Mouse (Mus musculus): ENCODE results near the gene Tep1. TPM values are rescaled to one million over a fixed set of nuclear protein-coding genes. Genes with fewer than 3 reads are reported as not detected.

Gene Tep1
- polyA plus RNA-seq, 1 experiment from 2014 or later: 3.8 TPM

- Histone ChIP-seq H3K36me3 (replicated peaks) (no peaks in the 10 kb centered on the region), H3K27me3 (peaks cover 18% of the 10 kb centered on the region), H3K9ac (no peak overlapping the region), H3K4me1 (replicated peaks) (peaks cover 7% of the 10 kb centered on the region; the same call in 1 of the 2 replicates), H3K4me2 (no peak overlapping the region), H3K27ac (replicated peaks) (no peak overlapping the region), H3K4me3 (replicated peaks) (no peak overlapping the region), H3K9me3 (replicated peaks) (no peaks in the 10 kb centered on the region)
- no peak for ATAC-seq (ENCODE audit: insufficient read depth)
These were observed 25.0 kb upstream of the Tep1 start for GRCm38 (mm10) chr14:50895407-50895806.

GRCm38 (mm10) chr14:50892541-50893459 is 22.4 kb upstream of the Tep1 start:
- ATAC-seq (ENCODE audit: insufficient read depth): no peak
- no peak overlapping the region for H3K27ac ChIP-seq (replicated peaks)
- H3K36me3 ChIP-seq (replicated peaks): no peaks in the 10 kb centered on the region
- H3K9me3 ChIP-seq (replicated peaks): no peaks in the 10 kb centered on the region
- no peak overlapping the region for H3K9ac ChIP-seq
- no peak overlapping the region for H3K4me3 ChIP-seq (replicated peaks)
- peaks cover 18% of the 10 kb centered on the region for H3K27me3 ChIP-seq
- 66% methylated on average over 22 of the region's 22 CpGs for WGBS (ENCODE audit: insufficient replicate concordance)
- peaks cover 7% of the 10 kb centered on the region; the same call in 1 of the 2 replicates for H3K4me1 ChIP-seq (replicated peaks)
- no peak overlapping the region for H3K4me2 ChIP-seq

- WGBS (ENCODE audit: insufficient replicate concordance): 61% methylated on average over 7 of the region's 7 CpGs
- no peak overlapping the region for H3K27ac ChIP-seq (replicated peaks)
- no peak overlapping the region for H3K4me3 ChIP-seq (replicated peaks)
- peaks cover 7% of the 10 kb centered on the region; the same call in 1 of the 2 replicates for H3K4me1 ChIP-seq (replicated peaks)
- H3K4me2 ChIP-seq: no peak overlapping the region
- H3K36me3 ChIP-seq (replicated peaks): no peaks in the 10 kb centered on the region
- H3K9ac ChIP-seq: no peak overlapping the region
- ATAC-seq (ENCODE audit: insufficient read depth): no peak
- H3K27me3 ChIP-seq: peaks cover 14% of the 10 kb centered on the region
- no peaks in the 10 kb centered on the region for H3K9me3 ChIP-seq (replicated peaks)
These were observed 21.7 kb upstream of the Tep1 start for GRCm38 (mm10) chr14:50892091-50892490.

GRCm38 (mm10) chr14:50891621-50892020 is 21.3 kb upstream of the Tep1 start:
- no peaks in the 10 kb centered on the region for H3K9me3 ChIP-seq (replicated peaks)
- H3K4me1 ChIP-seq (replicated peaks): peaks cover 4% of the 10 kb centered on the region; the same call in 1 of the 2 replicates
- no peak overlapping the region for H3K4me3 ChIP-seq (replicated peaks)
- peaks cover 9% of the 10 kb centered on the region for H3K27me3 ChIP-seq
- no peak overlapping the region for H3K9ac ChIP-seq
- H3K27ac ChIP-seq (replicated peaks): no peak overlapping the region
- no peak overlapping the region for H3K4me2 ChIP-seq
- ATAC-seq (ENCODE audit: insufficient read depth): no peak
- WGBS (ENCODE audit: insufficient replicate concordance): 70% methylated on average over 8 of the region's 8 CpGs
- H3K36me3 ChIP-seq (replicated peaks): no peaks in the 10 kb centered on the region

DNA sequence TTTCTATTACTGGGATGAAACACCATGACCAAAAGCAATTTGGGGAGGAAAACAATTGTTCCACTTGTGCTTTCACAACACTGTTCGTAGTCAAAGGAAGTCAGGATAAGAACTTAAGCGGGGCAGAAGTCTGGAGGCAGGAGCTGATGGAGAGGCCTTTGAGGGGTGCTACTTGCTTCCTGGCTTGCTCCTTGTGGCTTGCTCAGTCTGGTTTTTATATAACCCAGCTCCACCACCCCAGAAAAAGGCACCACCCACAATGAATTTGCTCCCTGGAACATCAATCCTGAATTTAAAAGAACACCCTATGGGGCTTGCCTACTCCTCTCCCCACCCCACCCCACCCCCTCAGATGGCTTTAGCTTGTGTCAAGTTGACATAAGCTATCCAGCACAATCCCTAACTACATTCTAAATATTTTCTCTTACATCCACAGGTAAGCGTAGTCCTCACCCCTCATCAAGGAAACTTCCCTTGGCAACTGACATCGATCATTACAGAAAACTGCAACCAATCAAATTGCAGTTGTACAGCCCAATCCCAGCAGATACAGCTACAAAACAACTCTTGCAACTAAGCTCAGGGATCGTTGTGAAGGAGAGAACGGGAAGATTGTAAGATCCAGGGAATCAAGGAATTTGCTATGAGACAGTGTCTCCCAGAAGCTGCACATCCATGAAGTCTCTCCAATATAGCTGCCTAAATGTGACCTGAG is 6.0 kb upstream of the Tep1 start:
- H3K4me2 ChIP-seq: no peak overlapping the region
- no peak for ATAC-seq (ENCODE audit: insufficient read depth)
- 63% methylated on average over 6 of the region's 6 CpGs for WGBS (ENCODE audit: insufficient replicate concordance)
- no peak overlapping the region for H3K27ac ChIP-seq (replicated peaks)
- H3K4me3 ChIP-seq (replicated peaks): no peak overlapping the region
- H3K27me3 ChIP-seq: no peaks in the 10 kb centered on the region
- H3K9me3 ChIP-seq (replicated peaks): no peaks in the 10 kb centered on the region
- H3K9ac ChIP-seq: no peak overlapping the region
- H3K4me1 ChIP-seq (replicated peaks): no peaks in the 10 kb centered on the region
- H3K36me3 ChIP-seq (replicated peaks): no peaks in the 10 kb centered on the region

GRCm38 (mm10) chr14:50875591-50876230 is 5.4 kb upstream of the Tep1 start:
- Histone ChIP-seq H3K4me2 (no peak overlapping the region), H3K27me3 (no peaks in the 10 kb centered on the region), H3K9me3 (replicated peaks) (no peaks in the 10 kb centered on the region), H3K27ac (replicated peaks) (no peak overlapping the region), H3K4me1 (replicated peaks) (peaks cover 5% of the 10 kb centered on the region), H3K9ac (no peak overlapping the region), H3K36me3 (replicated peaks) (no peaks in the 10 kb centered on the region), H3K4me3 (replicated peaks) (no peak overlapping the region)
- ATAC-seq (ENCODE audit: insufficient read depth): no peak
- 56% methylated on average over 6 of the region's 6 CpGs for WGBS (ENCODE audit: insufficient replicate concordance)

- Histone ChIP-seq H3K4me1 (replicated peaks) (peaks cover 10% of the 10 kb centered on the region), H3K4me2 (no peak overlapping the region), H3K4me3 (replicated peaks) (no peak overlapping the region), H3K27ac (replicated peaks) (no peak overlapping the region), H3K27me3 (no peaks in the 10 kb centered on the region), H3K9me3 (replicated peaks) (no peaks in the 10 kb centered on the region), H3K9ac (no peak overlapping the region), H3K36me3 (replicated peaks) (no peaks in the 10 kb centered on the region)
- no peak for ATAC-seq (ENCODE audit: insufficient read depth)
- WGBS (ENCODE audit: insufficient replicate concordance): 69% methylated on average over 3 of the region's 3 CpGs
These were observed 4.8 kb upstream of the Tep1 start for GRCm38 (mm10) chr14:50875175-50875574.

DNA sequence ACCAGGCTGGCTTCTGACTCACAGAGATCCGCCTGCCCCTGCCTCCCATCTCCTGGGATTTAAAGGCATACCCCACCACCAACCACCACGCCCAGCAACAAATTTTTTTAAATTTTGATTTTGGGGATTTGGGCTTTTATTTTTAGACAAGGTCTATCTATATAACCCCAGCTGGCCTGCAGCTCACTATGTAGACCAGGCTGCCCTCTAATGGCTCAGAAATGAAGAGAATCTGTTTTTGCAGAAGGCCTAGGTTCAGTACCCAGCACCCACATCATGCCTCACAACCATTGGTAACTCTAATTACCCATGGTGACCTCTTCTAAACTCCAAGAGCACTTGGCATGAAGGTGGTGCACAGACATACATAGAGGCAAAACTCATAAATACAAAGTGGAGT is 924 bp upstream of the Tep1 start:
- Histone ChIP-seq H3K36me3 (replicated peaks) (no peaks in the 10 kb centered on the region), H3K27ac (replicated peaks) (no peak overlapping the region), H3K4me2 (no peak overlapping the region), H3K9me3 (replicated peaks) (no peaks in the 10 kb centered on the region), H3K4me3 (replicated peaks) (no peak overlapping the region), H3K9ac (no peak overlapping the region), H3K4me1 (replicated peaks) (peaks cover 14% of the 10 kb centered on the region), H3K27me3 (no peaks in the 10 kb centered on the region)
- WGBS (ENCODE audit: insufficient replicate concordance): 64% methylated on average over 2 of the region's 2 CpGs
- ATAC-seq (ENCODE audit: insufficient read depth): no peak

- Histone ChIP-seq H3K9me3 (replicated peaks) (no peaks in the 10 kb centered on the region), H3K4me2 (peak overlapping the region; percentile 72), H3K36me3 (replicated peaks) (no peaks in the 10 kb centered on the region), H3K27me3 (no peaks in the 10 kb centered on the region), H3K27ac (replicated peaks) (no peak overlapping the region), H3K4me1 (replicated peaks) (peaks cover 14% of the 10 kb centered on the region), H3K4me3 (replicated peaks) (peak overlapping the region; percentile 66), H3K9ac (no peak overlapping the region)
- WGBS (ENCODE audit: insufficient replicate concordance): 37% methylated on average over 5 of the region's 5 CpGs
- peak; percentile 6; the same call in 1 of the 2 replicates for ATAC-seq (ENCODE audit: insufficient read depth)
These were observed 414 bp upstream of the Tep1 start for GRCm38 (mm10) chr14:50870805-50871143.

- Histone ChIP-seq H3K4me1 (replicated peaks) (peaks cover 14% of the 10 kb centered on the region), H3K9me3 (replicated peaks) (no peaks in the 10 kb centered on the region), H3K27me3 (no peaks in the 10 kb centered on the region), H3K36me3 (replicated peaks) (no peaks in the 10 kb centered on the region), H3K4me2 (no peak overlapping the region), H3K9ac (no peak overlapping the region), H3K27ac (replicated peaks) (no peak overlapping the region), H3K4me3 (replicated peaks) (no peak overlapping the region)
- 66% methylated on average over 5 of the region's 5 CpGs for WGBS (ENCODE audit: insufficient replicate concordance)
- no peak for ATAC-seq (ENCODE audit: insufficient read depth)
These were observed 1.7 kb downstream of the Tep1 start for GRCm38 (mm10) chr14:50868656-50869055.

- H3K4me1 ChIP-seq (replicated peaks): peaks cover 14% of the 10 kb centered on the region
- H3K9ac ChIP-seq: no peak overlapping the region
- no peak overlapping the region for H3K4me2 ChIP-seq
- H3K4me3 ChIP-seq (replicated peaks): no peak overlapping the region
- H3K27ac ChIP-seq (replicated peaks): no peak overlapping the region
- ATAC-seq (ENCODE audit: insufficient read depth): no peak
- H3K9me3 ChIP-seq (replicated peaks): no peaks in the 10 kb centered on the region
- WGBS (ENCODE audit: insufficient replicate concordance): 50% methylated on average over 4 of the region's 4 CpGs
- no peaks in the 10 kb centered on the region; the same call in 1 of the 2 replicates for H3K36me3 ChIP-seq (replicated peaks)
- no peaks in the 10 kb centered on the region for H3K27me3 ChIP-seq
These were observed 2.1 kb downstream of the Tep1 start for GRCm38 (mm10) chr14:50868211-50868610.
